Mouse (Mus musculus) small intestine, adult 2 months (tissue): ENCODE data around the gene Eef1akmt1.

ENCODE experiments used
- CTCF ChIP-seq: fragments of 200-500 bp; IDR thresholded peaks from 2 replicates; pipeline ENCODE4 v1.5.1; 2012; ENCODE audit warnings: low read depth, mild to moderate bottlenecking, control low read depth, inconsistent platforms, low read length, moderate library complexity, mixed read lengths; ENCODE audit not compliant: insufficient replicate concordance, insufficient read length; ENCODE audit errors: extremely low read depth
- POLR2A ChIP-seq: fragments of 200-500 bp; IDR thresholded peaks from 2 replicates; pipeline ENCODE4 v1.6.1; 2012; ENCODE audit warnings: low read depth, mild to moderate bottlenecking, control low read depth, inconsistent platforms, low read length, moderate library complexity

- TF ChIP-seq POLR2A: no peak
- no peak for TF ChIP-seq CTCF
Measured at GRCm38 (mm10) chr14:57536820-57537219, 34.6 kb downstream of the Eef1akmt1 start.
